Mouse (Mus musculus) CH12.LX (cell line): ENCODE data around the gene Ets2. TPM values are rescaled to one million over a fixed set of nuclear protein-coding genes. Genes with fewer than 3 reads are reported as not detected.

ENCODE experiments used
- DNase-seq: peaks from one replicate; pipeline ENCODE4 v3.0.0-alpha.2; 2013; ENCODE audit errors: extremely low read depth
- H3K27ac ChIP-seq: 2 replicates; pipeline ENCODE4 v1.5.1; 2012; ENCODE audit warnings: low read depth, mild to moderate bottlenecking, control low read depth, moderate library complexity; ENCODE audit not compliant: insufficient read depth
- H3K27me3 ChIP-seq: replicated peaks from 2 replicates; pipeline ENCODE3; 2012; ENCODE audit warnings: inconsistent platforms
- H3K36me3 ChIP-seq, 2 experiments: replicated peaks in 1 of 2; 2 replicates each; pipeline versions ENCODE3 to v1.6.1; 2012; ENCODE audit warnings: inconsistent platforms in 1 of 2, low read length in 1 of 2, mild to moderate bottlenecking in 1 of 2, mixed read lengths in 1 of 2, moderate library complexity in 1 of 2; ENCODE audit not compliant: control insufficient read depth in 1 of 2, insufficient read depth in 1 of 2
- H3K4me1 ChIP-seq, 2 experiments: 2 replicates each; pipeline ENCODE4 v1.6.1; 2012; ENCODE audit warnings: inconsistent platforms in 1 of 2, moderate library complexity in 1 of 2; ENCODE audit not compliant: insufficient read depth in 2 of 2, control insufficient read depth in 1 of 2
- H3K4me2 ChIP-seq: 2 replicates; pipeline ENCODE4 v1.6.1; 2012; ENCODE audit warnings: low read depth, mild to moderate bottlenecking, control low read depth; ENCODE audit not compliant: poor library complexity, insufficient read depth, severe bottlenecking
- H3K4me3 ChIP-seq, 3 experiments: fragments of 150-350 bp in 1 of 3; sonication (generic) in 1 of 3; replicated peaks in 1 of 3; 2 replicates each; pipeline versions ENCODE3 to v1.5.1; 2011 to 2012; ENCODE audit warnings: low read depth in 2 of 3, low read length in 2 of 3, mild to moderate bottlenecking in 2 of 3, moderate library complexity in 2 of 3, control low read depth in 1 of 3, improper control_type of control experiment in 1 of 3, inconsistent platforms in 1 of 3, mixed read lengths in 1 of 3; ENCODE audit not compliant: poor library complexity in 1 of 3
- H3K79me2 ChIP-seq: replicated peaks from 2 replicates; pipeline ENCODE4 v1.6.1; 2012; ENCODE audit warnings: mild to moderate bottlenecking, moderate library complexity; ENCODE audit not compliant: control insufficient read depth, poor library complexity, insufficient read depth, severe bottlenecking; ENCODE audit errors: extremely low read depth
- H3K9ac ChIP-seq: 2 replicates; pipeline ENCODE4 v1.6.1; 2012; ENCODE audit warnings: low read depth, mild to moderate bottlenecking, control low read depth, moderate library complexity; ENCODE audit not compliant: insufficient read depth
- H3K9me3 ChIP-seq: replicated peaks from 2 replicates; pipeline ENCODE3; 2012; ENCODE audit warnings: low read length, inconsistent platforms, mixed read lengths
- BHLHE40 ChIP-seq: IDR thresholded peaks from 2 replicates; pipeline ENCODE4 v1.6.1; 2011; ENCODE audit warnings: mild to moderate bottlenecking, low read depth, low read length, improper control_type of control experiment
- CTCF ChIP-seq, 2 experiments: IDR thresholded peaks in 1 of 2; conservative IDR thresholded peaks in 1 of 2; 2 replicates each; pipeline ENCODE4 v1.5.1; 2011 to 2012; ENCODE audit warnings: low read depth in 2 of 2, low read length in 2 of 2, improper control_type of control experiment in 1 of 2, inconsistent platforms in 1 of 2, mild to moderate bottlenecking in 1 of 2, moderate library complexity in 1 of 2
- E2F4 ChIP-seq: IDR thresholded peaks from 2 replicates; pipeline ENCODE4 v1.6.1; 2011; ENCODE audit warnings: low read depth, low read length, improper control_type of control experiment; ENCODE audit not compliant: insufficient replicate concordance
- IRF4 ChIP-seq: IDR thresholded peaks from 2 replicates; pipeline ENCODE4 v1.6.1; 2014; ENCODE audit warnings: low read depth, mild to moderate bottlenecking, inconsistent platforms, low read length, improper control_type of control experiment
- JUN ChIP-seq: IDR thresholded peaks from 2 replicates; pipeline ENCODE4 v1.6.1; 2011; ENCODE audit warnings: low read depth, mild to moderate bottlenecking, low read length, improper control_type of control experiment, moderate library complexity; ENCODE audit not compliant: insufficient read depth
- JUND ChIP-seq: conservative IDR thresholded peaks from 2 replicates; pipeline ENCODE4 v1.6.1; 2011; ENCODE audit warnings: low read depth, low read length, improper control_type of control experiment
- MAX ChIP-seq: IDR thresholded peaks from 2 replicates; pipeline ENCODE4 v1.6.1; 2011; ENCODE audit warnings: low read length, improper control_type of control experiment
- MAZ ChIP-seq: IDR thresholded peaks from 2 replicates; pipeline ENCODE4 v1.6.1; 2012; ENCODE audit warnings: low read depth, mild to moderate bottlenecking, inconsistent platforms, low read length, improper control_type of control experiment, moderate library complexity
- MXI1 ChIP-seq: IDR thresholded peaks from 2 replicates; pipeline ENCODE4 v1.6.1; 2011; ENCODE audit warnings: mild to moderate bottlenecking, low read depth, low read length, improper control_type of control experiment
- MYC ChIP-seq: IDR thresholded peaks from 2 replicates; pipeline ENCODE4 v1.6.1; 2011; ENCODE audit warnings: low read depth, mild to moderate bottlenecking, improper control_type of control experiment, low read length
- NRF1 ChIP-seq: IDR thresholded peaks from 2 replicates; pipeline ENCODE4 v1.6.1; 2014; ENCODE audit warnings: low read depth, mild to moderate bottlenecking, inconsistent platforms, low read length, improper control_type of control experiment, moderate library complexity
- POLR2A ChIP-seq: IDR thresholded peaks from 2 replicates; pipeline ENCODE4 v1.6.1; 2011; ENCODE audit warnings: low read depth, mild to moderate bottlenecking, improper control_type of control experiment, low read length
- TBP ChIP-seq: conservative IDR thresholded peaks from 2 replicates; pipeline ENCODE4 v1.6.1; 2011; ENCODE audit warnings: low read depth, low read length, improper control_type of control experiment
- UBTF ChIP-seq: IDR thresholded peaks from 2 replicates; pipeline ENCODE4 v1.6.1; 2012; ENCODE audit warnings: low read depth, mild to moderate bottlenecking, inconsistent platforms, low read length, improper control_type of control experiment, moderate library complexity
- USF1 ChIP-seq: IDR thresholded peaks from 2 replicates; pipeline ENCODE4 v1.6.1; 2014; ENCODE audit warnings: low read depth, mild to moderate bottlenecking, inconsistent platforms, low read length, improper control_type of control experiment
- USF2 ChIP-seq: conservative IDR thresholded peaks from 2 replicates; pipeline ENCODE4 v1.6.1; 2011; ENCODE audit warnings: low read depth, low read length, improper control_type of control experiment
- ZNF384 ChIP-seq: IDR thresholded peaks from 2 replicates; pipeline ENCODE4 v1.6.1; 2012; ENCODE audit warnings: low read depth, low read length, improper control_type of control experiment, inconsistent platforms
- dilution Hi-C: fragments of 300-500 bp; cut with MboI; formaldehyde crosslinking; loops from 2 replicates; pipeline ENCODE4 v1.14.3; 2020; ENCODE audit warnings: low sequenced_read_pairs; ENCODE audit not compliant: extremely low pct_unique_long_range_greater_than_20kb, extremely low pct_ligation_motif_present
- in situ Hi-C: fragments of 300-500 bp; cut with MboI; formaldehyde crosslinking; loops from 3 replicates; pipeline ENCODE4 v1.14.3; 2019; ENCODE audit warnings: low sequenced_read_pairs, low pct_ligation_motif_present, low pct_unique_long_range_greater_than_20kb, mixed read lengths
- polyA plus RNA-seq: library from polyadenylated mRNA; unstranded; fragments of >175 nt; gene quantifications from 2 replicates; pipeline ENCODE4 v1.2.1, GENCODE M21; 2012; ENCODE audit warnings: low read depth; ENCODE audit not compliant: insufficient read length
- total RNA-seq, 2 experiments: library from RNA; depleted of rRNA; stranded (reverse); fragments of 300-350 nt in 1 of 2; fragments of >200 nt in 1 of 2; gene quantifications; 2 replicates each; pipeline ENCODE4 v1.2.3; 2012 to 2014

The Ets2 gene
- total and polyA plus RNA-seq, 3 experiments, result 42.0 to 51.2 (median 43.2) TPM

DNA sequence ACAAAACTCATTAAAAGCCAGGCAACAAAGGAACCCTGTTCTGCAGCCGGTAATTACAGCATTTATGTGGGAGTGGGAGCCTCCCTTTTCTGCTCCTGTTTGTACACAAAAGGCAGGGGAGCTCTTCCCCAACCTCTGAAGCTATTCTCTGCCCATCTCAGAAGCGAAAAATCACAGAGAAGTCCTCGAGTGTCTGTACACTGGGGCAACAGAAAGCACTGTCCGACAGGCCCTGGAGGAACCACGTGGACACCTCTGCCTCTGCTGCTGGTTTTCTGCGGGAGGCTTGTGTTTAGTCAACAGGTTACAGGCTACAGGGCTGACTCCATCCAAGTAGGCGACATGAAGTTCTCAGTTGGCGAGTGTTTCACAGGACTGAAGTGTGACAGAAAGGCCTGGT lies 2.1 kb downstream of the Ets2 start:
- Histone ChIP-seq H3K27me3 (no peaks in the 10 kb centered on the region), H3K4me2 (peak overlapping the region; percentile 79), H3K36me3 (peaks cover 32 to 48% of the 10 kb centered on the region in 2 experiments), H3K9me3 (no peaks in the 10 kb centered on the region), H3K4me1 (peaks cover 22 to 64% of the 10 kb centered on the region in 2 experiments), H3K4me3 (peak overlapping the region; percentile 61 to 87 (median 85)), H3K9ac (peak overlapping the region; percentile 99), H3K27ac (peak overlapping the region; percentile 50), H3K79me2 (peaks cover 63% of the 10 kb centered on the region)
- dilution Hi-C loops, result no loop called here
- TF ChIP-seq CTCF (conservative IDR thresholded peaks at IDR 0.05 in 1 of 2, IDR thresholded peaks at IDR 0.05 in 1 of 2; ENCODE audit: low read depth in 2 of 2, low read length in 2 of 2) (no peak), ZNF384 (no peak), TBP (no peak), UBTF (no peak), MYC (peak; percentile 85), MAZ (no peak), E2F4 (no peak), USF2 (no peak; the same call in 1 of the 2 replicates), IRF4 (0 out of 2 replicates have a peak, but pooled peaks have one; percentile 6), JUND (no peak), USF1 (peak; percentile 29), MAX (peak; percentile 91), MXI1 (peak; percentile 98), JUN (no peak)
- DNase-seq, result peak; percentile 32
- in situ Hi-C loops, result no loop called here

DNA sequence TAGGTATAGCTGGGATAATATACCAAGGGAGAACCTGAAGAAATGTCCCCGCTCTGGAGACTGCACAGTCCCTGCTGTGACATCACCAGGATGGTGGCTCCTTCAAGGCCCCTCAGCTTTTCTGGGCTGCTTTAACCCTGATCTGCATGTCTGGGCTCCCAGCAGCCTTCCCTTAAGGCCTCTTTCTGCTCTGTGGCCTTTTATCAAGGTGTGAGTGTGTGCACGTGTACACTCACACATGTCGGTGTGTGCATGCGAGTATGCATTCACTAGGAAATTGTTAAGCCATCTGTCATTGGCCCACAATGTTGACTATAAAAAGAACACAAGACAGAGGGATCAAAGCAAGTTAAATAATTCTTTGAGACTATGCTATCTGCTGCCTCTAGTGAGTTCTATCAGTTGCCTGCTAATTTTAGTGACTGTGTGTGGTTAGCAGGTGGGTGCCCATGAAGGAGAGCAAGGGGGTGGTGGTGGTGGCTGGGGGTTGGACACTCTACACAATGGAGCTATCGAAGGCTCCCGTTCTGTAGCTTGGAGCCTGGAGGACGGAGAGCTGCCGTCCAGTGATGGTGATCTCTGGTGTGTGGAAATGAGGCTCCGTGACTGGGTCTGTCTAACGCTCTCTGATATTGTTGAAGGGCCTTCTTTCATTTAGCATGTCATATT lies 2.9 kb downstream of the Ets2 start:
- TF ChIP-seq BHLHE40 (peak; percentile 87), NRF1 (no peak), MXI1 (peak; percentile 31; the same call in 1 of the 2 replicates), POLR2A (no peak), MAX (0 out of 2 replicates have a peak, but pooled peaks have one; percentile 19)
- Histone ChIP-seq H3K4me1 (peaks cover 22 to 64% of the 10 kb centered on the region in 2 experiments), H3K79me2 (peaks cover 71% of the 10 kb centered on the region), H3K4me3 (peak overlapping the region; percentile 61 to 87 (median 85)), H3K9ac (peak overlapping the region; percentile 99), H3K36me3 (peaks cover 37 to 54% of the 10 kb centered on the region in 2 experiments), H3K4me2 (peak overlapping the region; percentile 79), H3K27me3 (no peaks in the 10 kb centered on the region), H3K27ac (peak overlapping the region; percentile 50; the same call in 1 of the 2 replicates), H3K9me3 (no peaks in the 10 kb centered on the region)
- dilution Hi-C loops (no loop called here), in situ Hi-C loops (no loop called here)
- DNase-seq, result no peak
